Mouse (Mus musculus) cerebellum, postnatal 4 days (tissue): ENCODE results near the gene Ahcy.
A peak's percentile ranks its signal among the peaks of the same experiment; 100 is the strongest.
"Not testable (repeated sequence)": the region's sequence is repeated elsewhere in the genome, so short reads cannot be mapped to it uniquely, and the experiment has no call there.

Source experiments
- DNase-seq, 2 experiments: peaks; one replicate each; pipeline ENCODE4 v3.0.0; 2022; ENCODE audit warnings: low spot score in 2 of 2, mixed read lengths in 1 of 2

The Ahcy gene

DNA sequence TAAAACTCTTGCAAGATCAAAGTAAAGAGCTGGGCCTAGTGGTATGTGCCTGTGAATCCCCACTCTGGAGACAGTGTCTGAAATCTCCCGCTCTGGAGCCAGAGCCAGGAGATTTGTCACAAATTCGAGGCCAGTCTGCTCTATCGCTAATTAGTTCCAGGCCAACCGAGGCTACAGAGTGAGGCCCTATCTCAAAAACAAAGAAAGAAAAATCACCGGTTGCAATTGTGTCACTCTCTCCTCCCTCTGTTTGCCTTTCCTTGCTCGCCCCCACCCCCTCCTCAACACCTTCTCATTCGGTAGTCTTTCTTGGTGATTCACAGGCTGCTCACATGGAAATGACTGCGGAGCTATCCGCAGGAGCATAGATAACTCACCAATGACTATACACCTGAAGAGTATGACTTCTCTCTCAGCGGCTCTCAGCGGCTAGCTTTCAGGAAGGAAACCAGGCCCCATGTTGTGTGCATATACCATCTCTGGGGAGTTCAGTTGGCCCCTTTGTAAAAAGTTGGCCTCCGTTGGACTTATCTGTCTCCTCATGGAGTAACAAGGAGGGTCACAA is 551 bp upstream of the Ahcy start:
- DNase-seq: peak in 1 of 2 experiments; percentile 4

DNA sequence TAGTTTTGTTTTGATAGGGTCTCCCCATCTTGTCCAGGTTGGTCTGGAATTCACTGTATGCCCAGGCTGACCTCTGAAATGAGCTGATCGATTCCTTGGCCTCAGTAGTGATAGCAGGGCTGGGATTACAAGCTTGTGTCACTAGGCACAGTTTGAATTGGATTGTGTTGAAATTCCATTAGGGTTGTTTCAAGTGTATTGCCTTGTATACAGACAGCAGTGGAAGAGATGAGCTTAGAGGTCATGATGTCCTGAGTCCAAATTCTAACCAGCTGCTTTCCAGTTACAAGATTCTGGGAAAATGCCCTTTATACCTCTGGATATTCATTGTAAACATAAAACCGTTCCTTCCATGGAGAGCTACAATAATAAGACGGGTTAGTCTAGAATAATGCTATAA is 950 bp downstream of the Ahcy start:
- DNase-seq: no peak

DNA sequence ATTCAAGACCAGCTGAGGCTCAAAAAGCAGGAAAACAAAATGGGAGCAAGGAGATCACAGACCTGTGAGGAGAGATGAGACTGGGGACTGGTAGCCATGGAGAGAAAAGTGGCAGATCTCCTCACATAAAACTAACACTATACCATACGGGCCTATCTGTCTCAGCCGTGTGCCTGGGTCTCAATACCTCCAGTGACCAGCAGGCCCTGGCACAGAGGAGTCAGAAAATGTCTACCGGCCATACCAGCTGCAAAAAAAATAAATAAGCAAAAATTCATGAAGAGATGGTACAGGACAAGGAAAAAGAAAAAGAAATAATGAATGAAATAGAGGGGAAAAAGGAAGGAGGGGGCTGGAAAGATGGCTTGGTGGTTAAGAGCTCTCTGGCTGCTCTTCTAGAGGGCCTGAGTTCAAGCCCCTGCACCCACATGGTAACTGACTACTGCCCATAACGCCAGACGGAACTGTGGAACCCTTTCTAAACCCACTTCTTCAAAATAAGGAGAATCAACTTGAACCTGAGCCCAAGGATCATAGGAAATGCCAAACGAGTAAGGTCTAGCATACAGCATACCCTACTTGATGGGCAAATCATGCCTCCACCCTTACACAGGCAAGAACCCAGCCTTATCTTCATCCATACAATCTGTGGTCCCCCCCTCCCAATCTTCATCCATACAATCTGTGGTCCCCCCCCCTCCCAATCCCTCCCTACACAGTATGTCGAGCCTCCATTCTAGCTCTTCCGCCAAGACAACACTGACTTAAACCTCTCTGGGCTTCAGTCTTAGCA is 1.7 kb downstream of the Ahcy start:
- DNase-seq: no peak

DNA sequence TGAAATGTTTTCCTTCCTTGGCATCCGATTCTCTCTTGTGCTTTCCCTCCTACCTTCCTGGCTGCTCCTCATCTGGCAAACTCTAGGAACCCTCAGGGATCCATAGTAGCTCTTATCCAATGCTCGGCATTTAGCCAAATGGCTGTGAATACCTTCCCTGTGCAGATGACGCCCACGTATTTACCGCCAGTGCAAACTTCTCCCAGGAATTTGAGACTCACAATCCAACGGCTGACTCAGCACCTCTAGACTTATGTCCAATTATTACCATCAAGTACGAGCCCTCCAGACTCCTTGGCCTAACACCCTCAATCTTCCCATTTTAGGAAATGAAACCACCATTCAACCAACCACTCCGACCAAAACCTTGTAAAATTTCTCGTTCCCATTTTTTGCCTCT is 3.3 kb downstream of the Ahcy start:
- no peak for DNase-seq

DNA sequence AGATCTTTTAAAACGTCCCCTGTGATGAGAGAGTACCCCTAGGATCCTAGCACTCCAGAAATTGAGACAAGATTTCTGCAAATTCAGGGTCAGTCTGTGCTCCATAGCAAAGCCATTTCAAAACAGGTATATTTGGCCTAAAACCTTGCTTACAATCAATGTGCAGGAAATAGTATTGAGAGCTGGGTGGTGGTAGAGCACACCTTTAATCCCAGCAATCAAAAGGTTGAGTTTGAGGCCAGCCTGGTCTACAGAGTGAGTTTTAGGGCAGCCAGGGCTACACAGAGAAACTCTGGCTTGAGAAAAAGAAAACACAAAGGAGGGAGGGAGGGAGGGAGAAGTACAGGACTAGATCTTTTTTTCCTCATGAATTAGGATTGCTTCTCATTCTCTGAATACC is 16.9 kb downstream of the Ahcy start:
- DNase-seq: no peak

DNA sequence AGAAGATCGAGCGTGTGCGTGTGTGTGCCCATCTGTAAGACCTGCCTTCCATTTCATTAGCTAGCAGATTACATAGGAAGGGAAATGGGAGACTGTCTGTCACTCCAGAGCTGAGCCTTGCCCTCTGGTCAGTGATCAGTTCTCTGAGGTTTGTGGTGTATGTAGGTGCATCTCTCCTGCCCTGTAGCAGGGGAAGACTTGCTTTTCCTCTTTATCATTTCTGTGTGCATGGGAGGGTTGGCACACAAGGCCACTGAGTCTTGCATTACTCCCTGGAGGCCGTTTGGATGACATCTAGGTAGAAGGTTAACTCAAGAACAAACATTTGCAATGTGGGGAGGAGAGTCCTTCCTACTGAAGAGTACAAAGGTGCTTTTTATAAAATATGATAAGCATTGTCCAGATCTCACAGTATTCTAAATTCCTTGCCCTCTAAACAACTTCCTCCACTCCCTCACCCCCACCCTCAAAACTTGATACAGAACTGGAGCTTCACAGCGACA is 18.2 kb downstream of the Ahcy start:
- DNase-seq: no peak

DNA sequence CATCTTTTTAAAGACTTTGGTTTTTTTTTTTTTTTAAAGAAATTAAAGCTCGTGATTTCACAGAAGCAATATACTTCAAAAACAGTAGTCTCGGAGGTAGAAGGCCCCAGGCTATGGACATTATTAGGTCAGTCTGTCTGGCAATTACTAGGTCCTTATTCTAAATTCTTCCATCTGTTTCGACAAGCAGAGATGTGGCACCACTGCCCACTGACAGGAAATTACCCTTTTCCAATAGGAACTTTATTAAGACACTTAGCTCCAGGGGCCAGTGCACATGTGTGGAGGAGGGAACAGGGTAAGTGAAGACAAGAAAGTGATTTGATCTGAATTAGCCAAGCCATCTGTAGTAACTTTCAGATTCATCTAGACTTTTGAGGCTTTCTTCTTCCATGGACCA is 19.6 kb downstream of the Ahcy start:
- DNase-seq: no peak

DNA sequence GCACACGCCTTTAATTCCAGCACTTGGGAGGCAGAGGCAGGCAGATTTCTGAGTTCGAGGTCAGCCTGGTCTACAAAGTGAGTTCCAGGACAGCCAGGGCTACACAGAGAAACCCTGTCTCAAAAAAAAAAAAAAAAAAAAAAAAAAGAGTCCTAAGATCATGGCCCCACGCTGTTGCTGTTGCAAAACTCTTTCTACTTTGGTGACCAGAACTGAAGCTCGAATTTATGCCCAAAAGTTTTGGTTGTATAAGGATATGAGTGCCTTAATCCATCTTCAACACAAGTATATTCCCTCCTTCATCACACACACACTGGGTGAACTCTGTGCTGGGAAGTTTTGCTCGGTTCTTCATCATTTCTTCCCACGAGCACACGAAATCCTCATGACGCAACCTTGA is 20.8 kb downstream of the Ahcy start:
- DNase-seq: not testable (repeated sequence)

DNA sequence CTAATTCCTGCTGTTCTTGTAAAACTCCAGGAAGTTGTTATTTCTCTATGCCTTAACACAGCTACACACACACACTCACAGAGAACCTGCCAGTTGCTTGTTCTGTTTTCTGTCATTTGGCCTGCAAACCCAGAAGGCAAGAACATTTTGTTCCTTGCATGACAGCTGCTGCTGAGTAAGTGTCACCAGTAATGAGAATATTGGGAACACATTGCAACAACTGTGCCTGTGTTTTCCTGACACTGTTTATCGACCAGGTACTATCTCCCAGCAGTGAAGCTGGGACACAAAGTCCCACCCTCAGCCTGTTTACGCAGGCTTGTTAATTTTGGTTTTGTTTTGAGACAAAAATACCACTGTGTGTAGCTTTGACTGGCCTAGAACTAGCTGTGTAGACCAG is 21.6 kb downstream of the Ahcy start:
- DNase-seq: no peak

DNA sequence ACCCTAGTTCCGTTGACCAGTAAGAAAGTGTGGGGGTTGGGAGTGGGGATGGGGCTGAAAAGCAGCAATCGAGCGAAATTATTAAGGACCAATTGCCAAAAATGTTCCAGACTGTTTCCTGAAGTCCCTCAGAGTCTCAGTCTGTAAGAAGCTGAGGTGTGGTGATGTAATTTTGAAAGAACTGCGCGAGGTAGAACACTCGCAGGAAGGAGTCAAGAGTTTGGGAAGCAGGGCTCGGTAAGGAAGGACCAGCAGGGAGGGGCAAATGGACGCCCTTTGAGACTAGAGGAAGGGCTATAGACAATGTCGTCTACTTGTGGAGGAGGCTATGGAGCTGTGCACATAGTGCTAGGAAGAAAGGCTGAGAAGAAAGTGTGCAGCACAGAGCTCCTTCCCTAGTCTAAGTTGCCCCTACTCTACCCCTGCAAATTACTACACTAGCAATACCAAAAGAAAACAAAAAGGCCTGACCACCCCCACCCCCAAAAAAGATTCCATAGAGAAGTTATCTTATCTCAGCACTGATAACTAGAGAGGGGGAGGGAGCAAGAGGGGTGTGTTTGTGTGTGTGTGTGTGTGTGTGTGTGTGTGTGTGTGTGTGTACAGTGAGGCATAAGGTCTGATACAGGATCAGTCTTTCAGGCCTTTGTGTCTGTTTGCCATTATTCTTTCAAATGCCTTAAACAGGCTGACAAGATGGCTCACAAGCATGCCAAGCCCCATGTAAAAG is 22.5 kb downstream of the Ahcy start:
- no peak for DNase-seq

DNA sequence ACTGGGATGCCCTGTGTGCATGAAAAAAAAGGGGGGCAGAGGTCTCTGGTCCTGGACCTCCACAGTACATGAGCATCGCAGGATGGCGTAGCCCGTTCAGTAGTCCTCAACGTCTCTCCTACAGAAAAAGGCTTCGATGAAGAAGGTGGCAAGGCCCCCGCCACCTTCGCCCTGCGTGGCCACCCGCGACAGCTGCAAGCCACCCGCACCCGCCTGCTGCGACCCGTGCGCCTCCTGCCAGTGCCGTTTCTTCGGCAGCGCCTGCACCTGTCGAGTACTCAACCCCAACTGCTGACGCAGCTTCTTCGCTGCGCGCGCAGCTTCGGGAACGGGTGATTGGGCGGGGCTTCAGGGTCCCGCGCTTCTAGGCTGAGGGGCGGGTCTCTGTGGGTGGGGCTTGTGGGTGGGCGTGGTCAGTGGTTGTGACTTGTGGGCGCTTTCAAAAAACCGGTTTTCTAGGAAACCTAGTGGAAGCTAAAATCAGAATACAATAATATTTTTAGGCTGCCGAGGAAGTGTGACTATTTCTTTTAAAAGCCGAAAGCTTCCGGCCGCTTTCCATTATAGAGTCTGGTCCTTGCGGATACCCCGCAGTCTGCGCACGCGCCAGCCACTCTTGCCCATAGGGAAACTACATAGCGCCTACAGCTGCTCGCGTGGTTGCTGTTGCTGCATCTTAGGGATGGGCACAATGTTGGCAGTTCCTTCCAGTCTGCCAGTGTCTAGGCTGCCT is 23.6 kb downstream of the Ahcy start:
- peak; percentile 91 to 97 for DNase-seq

DNA sequence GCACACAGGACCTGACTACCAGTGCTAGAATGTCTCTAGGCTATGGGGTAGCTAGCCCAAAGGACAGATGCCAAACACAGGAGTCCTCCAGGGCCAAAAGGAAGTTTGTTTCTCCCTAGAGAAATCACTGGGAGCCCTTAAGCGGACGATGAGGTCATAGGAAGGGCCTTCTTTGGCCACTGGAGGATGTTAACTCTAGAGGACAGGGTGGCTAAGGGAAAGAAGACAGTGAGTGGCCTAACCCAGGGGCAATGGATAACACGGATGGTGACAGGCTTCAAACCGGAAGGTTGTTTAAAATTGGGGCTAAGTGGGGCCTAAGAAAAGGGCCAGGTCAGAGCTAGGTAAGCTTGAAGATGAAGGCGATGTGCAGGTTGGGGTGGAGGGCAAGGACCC is 24.2 kb downstream of the Ahcy start:
- no peak for DNase-seq

DNA sequence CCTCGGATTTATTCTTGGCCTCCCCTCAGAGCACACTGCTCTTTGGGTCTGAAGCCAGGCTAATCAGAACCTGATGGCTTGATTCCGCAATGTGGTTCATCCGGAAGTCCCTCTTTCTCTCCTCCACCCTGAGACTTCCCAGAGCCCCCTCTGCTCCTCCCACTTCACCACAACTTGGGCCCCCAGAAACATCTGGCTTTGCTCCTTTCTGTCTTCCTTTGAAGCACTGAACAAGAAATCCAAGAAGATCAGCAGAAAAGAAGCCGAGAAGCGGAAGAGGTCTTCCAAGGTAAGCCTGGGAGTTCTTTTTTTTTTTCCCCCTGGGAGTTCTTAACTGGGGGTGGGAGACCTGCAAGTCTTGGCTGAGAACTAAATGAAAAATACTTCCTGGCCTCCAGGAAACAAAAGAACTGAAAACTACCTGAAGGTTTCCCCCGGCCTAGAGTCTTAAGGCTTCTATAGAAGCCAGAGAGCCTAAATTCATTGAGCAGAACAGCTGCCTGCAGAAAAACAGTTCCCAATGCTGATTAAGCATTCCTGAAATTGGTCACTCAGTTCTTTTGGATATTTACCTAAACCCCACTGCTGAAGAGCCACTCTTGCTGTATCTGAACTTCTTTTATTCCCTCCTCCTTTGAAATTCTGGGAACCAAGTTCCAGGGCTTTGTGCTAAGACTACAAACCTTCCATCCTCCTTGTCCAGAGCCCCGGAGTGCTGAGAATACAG is 26.7 kb downstream of the Ahcy start:
- no peak for DNase-seq

DNA sequence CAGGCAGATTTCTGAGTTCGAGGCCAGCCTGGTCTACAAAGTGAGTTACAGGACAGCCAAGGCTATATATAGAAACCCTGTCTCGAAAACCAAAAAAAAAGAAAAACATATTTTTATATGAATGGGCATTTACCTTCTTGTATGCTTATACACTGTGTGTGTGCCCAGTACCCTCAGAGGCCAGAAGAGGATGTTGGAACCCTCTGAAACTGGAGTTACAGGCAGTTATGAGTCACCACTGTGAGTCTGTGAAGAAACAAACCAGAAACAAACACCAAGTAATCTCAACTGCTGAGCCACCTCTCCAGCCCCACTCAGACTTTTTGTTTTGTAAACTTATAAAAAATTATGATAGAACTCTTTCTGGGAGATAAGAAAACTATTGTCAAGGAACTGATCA is 27.5 kb downstream of the Ahcy start:
- DNase-seq: no peak

DNA sequence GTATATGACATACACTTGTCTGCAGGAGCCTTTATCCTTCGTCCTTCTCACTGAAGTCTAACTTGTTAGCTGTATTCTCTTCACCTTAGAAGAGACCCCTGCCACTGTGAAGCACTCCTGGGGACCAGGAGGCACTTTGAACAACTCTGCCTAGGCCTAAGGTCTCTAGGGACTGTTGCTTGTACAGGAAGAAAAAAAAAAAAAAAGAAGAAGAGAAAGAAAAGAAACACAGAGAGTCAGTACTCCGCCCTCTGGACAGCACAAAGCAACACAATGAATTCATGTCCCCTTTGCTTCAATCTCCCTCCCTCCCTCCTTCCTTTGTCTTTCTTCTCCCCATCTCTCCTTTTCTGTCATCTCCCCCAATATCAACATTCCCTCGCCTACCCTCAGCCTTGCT is 29.2 kb downstream of the Ahcy start:
- no peak for DNase-seq

DNA sequence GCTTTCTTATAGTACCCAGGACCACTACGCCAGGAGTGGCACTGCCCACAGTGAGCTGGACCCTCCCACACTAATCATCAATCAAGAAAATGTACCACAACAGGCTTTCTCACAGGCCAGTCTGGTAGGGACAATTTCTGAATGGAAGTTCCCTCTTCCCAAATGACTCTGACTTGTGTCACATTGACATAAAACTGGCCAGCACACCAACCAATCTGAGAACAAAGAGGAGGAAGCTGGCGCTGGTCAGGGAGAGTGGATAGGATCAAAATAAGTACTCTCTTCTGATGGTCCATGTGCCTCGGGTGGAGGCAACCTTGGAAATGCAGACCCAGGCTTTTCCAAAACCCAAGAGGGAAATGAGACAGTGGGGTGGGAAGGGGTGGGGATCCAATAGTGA is 29.8 kb downstream of the Ahcy start:
- DNase-seq: no peak

DNA sequence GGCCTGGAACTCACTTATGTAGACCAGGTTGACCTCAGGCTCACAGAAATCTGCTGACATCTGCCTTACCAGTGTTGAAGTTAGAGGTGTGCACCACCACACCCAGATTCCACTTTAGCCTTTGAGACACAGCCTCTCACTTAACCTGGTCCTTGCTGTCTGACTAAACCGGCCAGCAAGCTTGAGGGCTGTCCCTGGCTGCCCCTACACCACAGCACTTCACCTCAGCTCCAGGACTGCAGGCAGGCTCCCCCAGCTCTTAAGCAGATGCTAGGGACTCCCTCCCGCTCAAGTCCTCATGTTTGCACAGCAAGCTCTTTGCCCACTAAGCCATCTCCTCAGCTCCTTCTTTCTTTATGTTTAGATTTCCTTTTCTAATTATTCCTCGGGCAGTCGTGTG is 34.3 kb downstream of the Ahcy start:
- DNase-seq: no peak

DNA sequence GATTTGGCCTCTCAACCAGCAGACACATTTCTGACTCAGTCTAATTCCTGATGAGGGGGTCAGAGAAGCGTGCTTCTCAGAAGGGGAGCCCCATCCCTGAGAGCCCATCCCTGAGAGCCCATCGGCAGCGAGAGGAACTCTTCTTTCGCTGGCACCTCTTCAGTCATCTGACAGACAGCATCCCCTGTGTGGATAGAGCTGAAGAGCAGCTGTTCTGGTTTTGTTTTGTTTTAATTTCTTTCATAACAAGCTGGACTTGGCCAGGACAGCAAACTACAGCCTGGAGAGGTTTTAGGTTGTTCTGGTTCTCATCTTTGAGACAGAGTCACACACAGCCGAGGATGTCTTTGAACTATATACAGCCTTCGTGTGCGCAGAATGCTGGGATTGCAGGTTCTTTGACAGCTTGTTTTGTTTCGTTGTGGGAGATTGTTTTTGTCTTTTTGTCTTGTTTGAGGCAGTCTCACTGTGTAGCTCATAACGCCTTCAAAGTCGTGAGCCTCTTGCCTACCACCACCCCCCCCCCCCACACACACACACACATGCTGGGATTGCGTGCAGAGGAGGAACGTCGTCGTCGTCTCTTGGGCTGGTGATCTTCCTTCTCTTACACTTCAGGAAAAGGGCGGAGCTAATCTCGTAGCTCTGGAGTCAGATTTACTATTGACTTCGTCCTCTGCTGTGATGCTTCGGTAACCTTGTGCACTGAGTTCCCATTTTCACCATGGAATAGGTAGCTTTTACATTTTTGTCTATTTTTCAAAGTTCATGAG is 41.2 kb downstream of the Ahcy start:
- DNase-seq: no peak

DNA sequence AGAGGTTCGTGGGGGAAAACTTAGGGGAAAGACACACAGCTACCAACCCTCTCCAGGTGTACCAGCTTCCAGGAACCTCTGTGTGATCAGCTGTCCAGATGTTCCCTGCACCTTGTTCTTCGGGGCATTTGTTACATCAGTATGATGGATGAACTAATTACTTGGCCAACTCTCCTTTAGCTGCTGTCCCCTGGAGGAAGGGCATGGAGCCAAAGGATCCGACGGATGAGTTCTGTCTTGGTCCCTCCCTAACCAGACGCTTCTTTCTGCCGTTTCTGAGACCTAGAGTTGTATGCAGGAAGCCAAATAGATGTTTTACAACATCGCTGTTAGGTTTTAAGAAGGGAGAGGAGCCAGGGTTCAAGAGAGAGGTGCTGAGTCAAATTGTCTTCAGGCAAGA is 43.5 kb downstream of the Ahcy start:
- peak in 1 of 2 experiments; percentile 18 for DNase-seq

DNA sequence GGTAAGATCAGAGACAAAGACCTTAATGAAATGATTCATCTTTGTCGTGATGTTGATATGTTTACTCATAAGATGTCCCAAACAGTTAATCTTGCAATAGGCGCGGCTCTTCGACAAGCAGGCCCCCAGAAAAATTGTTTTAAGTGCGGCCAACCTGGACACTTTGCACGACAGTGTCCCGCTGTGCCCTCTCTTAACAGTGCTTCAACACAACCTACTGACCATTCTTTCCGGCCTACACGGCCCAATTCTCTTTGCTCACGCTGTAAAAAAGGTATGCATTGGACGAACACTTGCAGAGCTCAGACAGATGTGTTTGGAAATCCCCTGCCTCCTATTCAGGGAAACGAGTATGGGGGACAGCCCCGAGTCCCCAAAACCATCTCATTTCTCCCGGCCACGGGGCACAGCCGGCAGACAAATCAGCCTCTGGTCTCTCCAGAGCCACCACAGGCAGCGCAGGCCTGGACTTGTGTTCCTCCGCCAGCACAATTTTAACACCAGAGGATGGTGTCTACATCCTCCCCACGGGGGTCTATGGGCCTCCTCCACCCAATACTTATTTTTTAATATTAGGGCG is 54.0 kb downstream of the Ahcy start:
- DNase-seq: not testable (repeated sequence)
